ENCODE assay signal across 9 mouse cellular contexts in the genomic region with DNA sequence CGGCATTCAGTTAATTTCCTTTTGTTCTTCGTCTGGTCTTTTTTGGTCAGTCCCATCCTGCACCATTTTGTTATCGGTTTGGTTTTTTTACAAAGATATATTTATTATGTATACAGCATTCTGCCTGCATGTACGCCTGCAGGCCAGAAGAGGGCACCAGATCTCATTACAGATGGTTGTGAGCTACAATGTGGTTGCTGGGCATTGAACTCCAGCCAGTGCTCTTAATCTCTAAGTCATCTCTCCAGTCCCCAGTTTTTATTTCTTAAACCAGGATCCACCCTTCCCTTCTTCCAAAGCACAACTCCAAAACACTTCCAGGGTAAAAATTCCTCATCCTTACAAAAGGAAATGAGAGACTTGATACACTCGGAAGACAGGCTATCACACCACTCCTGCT. TPM values are rescaled to one million over a fixed set of nuclear protein-coding genes. Genes with fewer than 3 reads are reported as not detected.
DNase-seq lines count a peak whose midpoint lies in the region; ATAC-seq and TF ChIP-seq lines count a peak whose summit lies in the region.
"Had no signal": no experiment of that assay in that cellular context is flagged by ENCODE, and none has a peak within 500 bp of the region (broad histone marks: within the 10 kb centered on the region; RNA-seq: fewer than 3 reads in every experiment).

No protein-coding gene starts in this region.

- no peak for TF ChIP-seq POLR2A in CH12.LX (IDR thresholded peaks at IDR 0.05; ENCODE audit: low read depth, low read length)

- ATAC-seq in hindbrain, embryonic 11.5 days (ENCODE audit: low FRiP score), result no peak
- ATAC-seq in hindbrain, embryonic 14.5 days (ENCODE audit: low FRiP score), result no peak
- ATAC-seq in erythroid progenitor cell, adult 5-6 weeks (replicated peaks; ENCODE audit: low FRiP score, poor library complexity, severe bottlenecking), result peak; percentile 41

- peak; percentile 53 to 75 for TF ChIP-seq CTCF in CH12.LX (conservative IDR thresholded peaks at IDR 0.05 in 1 of 2, IDR thresholded peaks at IDR 0.05 in 1 of 2; ENCODE audit: low read depth in 2 of 2, low read length in 2 of 2)

- H3K4me1 ChIP-seq in hindbrain, embryonic 11.5 days (replicated peaks; ENCODE audit: control insufficient read depth, insufficient read depth, low read length), result no peaks in the 10 kb centered on the region
- H3K4me1 ChIP-seq in hindbrain, embryonic 14.5 days (replicated peaks; ENCODE audit: control insufficient read depth, insufficient read depth, low read length), result peaks cover 14% of the 10 kb centered on the region
- peaks cover 0 to 23% of the 10 kb centered on the region in 2 experiments; a peak in 2 of 4 replicates for H3K4me1 ChIP-seq in CH12.LX (ENCODE audit: control insufficient read depth in 1 of 2, insufficient read depth in 2 of 2)

- peak; percentile 54 for DNase-seq in hindbrain, embryonic 11.5 days (ENCODE audit: low spot score)
- no peak for DNase-seq in hindbrain, embryonic 14.5 days (ENCODE audit: low spot score)
- DNase-seq in 3T3-L1 (ENCODE audit: low read depth, low spot score) (peak; percentile 65), CH12.LX (ENCODE audit: extremely low read depth) (no peak)
- no peak for DNase-seq in urinary bladder, postnatal 10 days (ENCODE audit: low spot score)
- DNase-seq in left cerebral cortex, postnatal 25 days (ENCODE audit: low spot score in 2 of 2), result no peak
- DNase-seq in cerebellum, adult 18-20 months, result no peak

- intact Hi-C loops in left cerebral cortex, postnatal 25 days (cut with DNase I), result no loop called here

- H3K9me3 ChIP-seq in hindbrain, embryonic 11.5 days (ENCODE audit: control insufficient read depth, low read length), result no peaks in the 10 kb centered on the region
- no peaks in the 10 kb centered on the region for H3K9me3 ChIP-seq in hindbrain, embryonic 14.5 days (ENCODE audit: control insufficient read depth, low read length)
- no peaks in the 10 kb centered on the region for H3K9me3 ChIP-seq in CH12.LX (replicated peaks; ENCODE audit: low read length)
- H3K9me3 ChIP-seq: heart, embryonic 13.5 days had no signal

- H3K36me3 ChIP-seq in hindbrain, embryonic 11.5 days (ENCODE audit: control insufficient read depth, insufficient read depth, low read length), result no peaks in the 10 kb centered on the region
- no peaks in the 10 kb centered on the region for H3K36me3 ChIP-seq in hindbrain, embryonic 14.5 days (replicated peaks; ENCODE audit: control insufficient read depth, insufficient read depth)
- peaks cover 3 to 4% of the 10 kb centered on the region in 2 experiments for H3K36me3 ChIP-seq in CH12.LX (replicated peaks in 1 of 2; ENCODE audit: control insufficient read depth in 1 of 2, insufficient read depth in 1 of 2, low read length in 1 of 2)

- TF ChIP-seq EP300 in CH12.LX (IDR thresholded peaks at IDR 0.05; ENCODE audit: low read length), result no peak

- no peaks in the 10 kb centered on the region for H3K27me3 ChIP-seq in hindbrain, embryonic 11.5 days (ENCODE audit: control insufficient read depth, insufficient read depth, low read length)
- H3K27me3 ChIP-seq in hindbrain, embryonic 14.5 days (ENCODE audit: control insufficient read depth, insufficient read depth, low read length), result 0 out of 2 replicates have a peak, but pooled peaks cover 3% of the 10 kb centered on the region
- no peaks in the 10 kb centered on the region for H3K27me3 ChIP-seq in CH12.LX (replicated peaks)
- H3K27me3 ChIP-seq: heart, embryonic 13.5 days had no signal

- dilution Hi-C loops in CH12.LX (cut with MboI; ENCODE audit: extremely low pct_ligation_motif_present, extremely low pct_unique_long_range_greater_than_20kb, low sequenced_read_pairs), result no loop called here

- no peak overlapping the region for H3K9ac ChIP-seq in hindbrain, embryonic 11.5 days (ENCODE audit: low read depth, low read length)
- no peak overlapping the region for H3K9ac ChIP-seq in hindbrain, embryonic 14.5 days
- no peak overlapping the region for H3K9ac ChIP-seq in CH12.LX (ENCODE audit: insufficient read depth, low read depth)
- H3K9ac ChIP-seq: heart, embryonic 13.5 days had no signal

- H3K4me3 ChIP-seq in hindbrain, embryonic 11.5 days (ENCODE audit: low read depth, low read length), result no peak overlapping the region
- H3K4me3 ChIP-seq in hindbrain, embryonic 14.5 days (replicated peaks; ENCODE audit: low read length), result no peak overlapping the region
- H3K4me3 ChIP-seq in CH12.LX (replicated peaks in 1 of 3; ENCODE audit: low read depth in 2 of 3, low read length in 2 of 3, poor library complexity in 1 of 3), result no peak overlapping the region
- H3K4me3 ChIP-seq: heart, embryonic 13.5 days had no signal

- in situ Hi-C loops in CH12.LX (cut with MboI; ENCODE audit: low pct_ligation_motif_present, low pct_unique_long_range_greater_than_20kb, low sequenced_read_pairs), result loop anchor here (25.0 kb wide), 1 partner anchor 361 kb away; no protein-coding TSS in a partner anchor

- no peak overlapping the region for H3K27ac ChIP-seq in hindbrain, embryonic 11.5 days (ENCODE audit: low read depth, low read length)
- H3K27ac ChIP-seq in hindbrain, embryonic 14.5 days, result no peak overlapping the region
- H3K27ac ChIP-seq in CH12.LX (ENCODE audit: insufficient read depth, low read depth), result no peak overlapping the region
- H3K27ac ChIP-seq: heart, embryonic 13.5 days had no signal

- no peak overlapping the region for H3K4me2 ChIP-seq in hindbrain, embryonic 11.5 days (replicated peaks; ENCODE audit: low read depth, low read length)
- H3K4me2 ChIP-seq in hindbrain, embryonic 14.5 days (replicated peaks), result no peak overlapping the region
- H3K4me2 ChIP-seq in CH12.LX (ENCODE audit: insufficient read depth, low read depth, poor library complexity, severe bottlenecking), result no peak overlapping the region
- H3K4me2 ChIP-seq: heart, embryonic 13.5 days had no signal

- WGBS in hindbrain, embryonic 11.5 days, result 60% methylated on average over 5 of the region's 5 CpGs
- WGBS in hindbrain, embryonic 14.5 days, result 65% methylated on average over 5 of the region's 5 CpGs

- TF ChIP-seq RAD21 in CH12.LX (IDR thresholded peaks at IDR 0.05; ENCODE audit: low read depth, low read length), result peak; percentile 55

- H3K79me2 ChIP-seq in CH12.LX (replicated peaks; ENCODE audit: control insufficient read depth, extremely low read depth, insufficient read depth, poor library complexity, severe bottlenecking), result no peaks in the 10 kb centered on the region

TF ChIP-seq in CH12.LX, 34 proteins besides CTCF, POLR2A, EP300 and RAD21 (continues in another document):
- peak; percentile 64 for TF ChIP-seq SMC3 (IDR thresholded peaks at IDR 0.05; ENCODE audit: low read depth, low read length)

RNA-seq across cellular contexts. Expression of gene Mrpl52, which starts 3.3 kb away (rescaled TPM):
- polyA plus RNA-seq in hindbrain, embryonic 11.5 days (2014; fragmentation: Nextera tagmentation; extraction: Ambion mirVana), result 206 and 231 TPM in 2 replicates
- polyA plus RNA-seq in hindbrain, embryonic 14.5 days (2014; fragmentation: Nextera tagmentation; extraction: Ambion mirVana), result 245 and 308 TPM in 2 replicates
- total RNA-seq in CH12.LX (2012; rRNA removed) (309 and 328 TPM in 2 replicates), CH12.LX (2014; rRNA removed) (87.9 and 97.1 TPM in 2 replicates)
- 230 and 281 TPM in 2 replicates for polyA plus RNA-seq in CH12.LX (2012; ENCODE audit: insufficient read length, low read depth)
- total RNA-seq in erythroid progenitor cell, adult 5-6 weeks (2015; ENCODE audit: low replicate concordance), result 74.6 and 93.1 TPM in 2 replicates
- 1.1 and 26.1 TPM in 2 replicates for total RNA-seq in erythroid progenitor cell, adult 5-6 weeks (2017; ENCODE audit: low replicate concordance)
- 10 to 100 TPM; 89.1 to 94.2 TPM for total RNA-seq in left cerebral cortex, postnatal 25 days (2021)

RNA-seq across cellular contexts. Expression of gene Slc7a7, which starts 5.8 kb away (rescaled TPM):
- polyA plus RNA-seq in hindbrain, embryonic 11.5 days (2014; fragmentation: Nextera tagmentation; extraction: Ambion mirVana), result 4.3 and 4.8 TPM in 2 replicates
- 4.5 and 6.2 TPM in 2 replicates for polyA plus RNA-seq in hindbrain, embryonic 14.5 days (2014; fragmentation: Nextera tagmentation; extraction: Ambion mirVana)
- total RNA-seq in CH12.LX (2012; rRNA removed), result 43.3 and 50.4 TPM in 2 replicates
- total RNA-seq in CH12.LX (2014; rRNA removed), result 23.8 and 27.8 TPM in 2 replicates
- 40.0 and 45.4 TPM in 2 replicates for polyA plus RNA-seq in CH12.LX (2012; ENCODE audit: insufficient read length, low read depth)
- total RNA-seq in erythroid progenitor cell, adult 5-6 weeks (2015; ENCODE audit: low replicate concordance), result 1.7 and 2.5 TPM in 2 replicates
- total RNA-seq in erythroid progenitor cell, adult 5-6 weeks (2017; ENCODE audit: low replicate concordance), result 1.4 and 1.9 TPM in 2 replicates
- 1 to 10 TPM; 1.7 to 2.8 TPM for total RNA-seq in left cerebral cortex, postnatal 25 days (2021)

RNA-seq across cellular contexts. Expression of gene Mmp14, which starts 8.0 kb away (rescaled TPM):
- 71.2 and 73.1 TPM in 2 replicates for polyA plus RNA-seq in hindbrain, embryonic 11.5 days (2014; fragmentation: Nextera tagmentation; extraction: Ambion mirVana)
- 43.6 and 47.3 TPM in 2 replicates for polyA plus RNA-seq in hindbrain, embryonic 14.5 days (2014; fragmentation: Nextera tagmentation; extraction: Ambion mirVana)
- total RNA-seq in CH12.LX (2012; rRNA removed) (0.08 and 0.17 TPM in 2 replicates), CH12.LX (2014; rRNA removed) (0.08 and 0.11 TPM in 2 replicates)
- polyA plus RNA-seq in CH12.LX (2012; ENCODE audit: insufficient read length, low read depth), result 0.10 TPM in 1 of 2 replicates, not detected in the other
- 1.8 TPM in 1 of 2 replicates, not detected in the other for total RNA-seq in erythroid progenitor cell, adult 5-6 weeks (2015; ENCODE audit: low replicate concordance)
- 1.4 and 1.7 TPM in 2 replicates for total RNA-seq in erythroid progenitor cell, adult 5-6 weeks (2017; ENCODE audit: low replicate concordance)
- 10 to 100 TPM in 1 of 2 experiments, 1 to 10 TPM in 1; 7.9 to 14.8 TPM for total RNA-seq in left cerebral cortex, postnatal 25 days (2021)

RNA-seq across cellular contexts. Expression of gene Lrp10, which starts 40.5 kb away (rescaled TPM):
- polyA plus RNA-seq in hindbrain, embryonic 11.5 days (2014; fragmentation: Nextera tagmentation; extraction: Ambion mirVana), result 19.7 and 19.9 TPM in 2 replicates
- polyA plus RNA-seq in hindbrain, embryonic 14.5 days (2014; fragmentation: Nextera tagmentation; extraction: Ambion mirVana), result 29.2 and 30.8 TPM in 2 replicates
- total RNA-seq in CH12.LX (2012; rRNA removed) (51.4 and 60.0 TPM in 2 replicates), CH12.LX (2014; rRNA removed) (27.9 and 28.7 TPM in 2 replicates)
- polyA plus RNA-seq in CH12.LX (2012; ENCODE audit: insufficient read length, low read depth), result 64.1 and 79.8 TPM in 2 replicates
- 21.0 and 22.0 TPM in 2 replicates for total RNA-seq in erythroid progenitor cell, adult 5-6 weeks (2015; ENCODE audit: low replicate concordance)
- 23.0 and 38.6 TPM in 2 replicates for total RNA-seq in erythroid progenitor cell, adult 5-6 weeks (2017; ENCODE audit: low replicate concordance)
- 10 to 100 TPM; 20.6 to 26.9 TPM for total RNA-seq in left cerebral cortex, postnatal 25 days (2021)

RNA-seq across cellular contexts. Expression of gene Rem2, which starts 52.5 kb away (rescaled TPM):
- polyA plus RNA-seq in hindbrain, embryonic 11.5 days (2014; fragmentation: Nextera tagmentation; extraction: Ambion mirVana), result 37.3 and 40.0 TPM in 2 replicates
- polyA plus RNA-seq in hindbrain, embryonic 14.5 days (2014; fragmentation: Nextera tagmentation; extraction: Ambion mirVana), result 32.5 and 41.1 TPM in 2 replicates
- 0.08 and 0.29 TPM in 2 replicates for total RNA-seq in CH12.LX (2012; rRNA removed)
- not detected in 2 replicates for total RNA-seq in CH12.LX (2014; rRNA removed)
- 0.18 TPM in 1 of 2 replicates, not detected in the other for polyA plus RNA-seq in CH12.LX (2012; ENCODE audit: insufficient read length, low read depth)
- not detected in 2 replicates for total RNA-seq in erythroid progenitor cell, adult 5-6 weeks (2015; ENCODE audit: low replicate concordance)
- not detected in 2 replicates for total RNA-seq in erythroid progenitor cell, adult 5-6 weeks (2017; ENCODE audit: low replicate concordance)
- 1 to 10 TPM; 3.5 to 6.6 TPM for total RNA-seq in left cerebral cortex, postnatal 25 days (2021)

Comparison
In these comparisons a context has a peak if more than half of its experiments do, and no peak if none do; other contexts are left out.
1. DNase-seq: peak in hindbrain, embryonic 11.5 days (single experiment) and 3T3-L1 (single experiment); none in hindbrain, embryonic 14.5 days (single experiment), CH12.LX (single experiment), urinary bladder, postnatal 10 days (single experiment), left cerebral cortex, postnatal 25 days (0 of 2) and cerebellum, adult 18-20 months (0 of 2).
2. RNA of gene Slc7a7, which starts 5.8 kb away (total RNA-seq): 23.8 to 50.4 TPM in CH12.LX; 1.7 to 2.8 TPM in left cerebral cortex, postnatal 25 days and 1.4 to 2.5 TPM in erythroid progenitor cell, adult 5-6 weeks; every median in the first group is over 4 times any median in the second.